Mouse (Mus musculus): ENCODE data around the gene Hist1h2aa.

Gene Hist1h2aa

GRCm38 (mm10) chr13:23934211-23934520 lies at the start of gene Hist1h2aa:
Gene Hist1h2aa (plus strand): TSS chr13:23934462.
- no peak for TF ChIP-seq GATA4 (IDR thresholded peaks at IDR 0.05; ENCODE audit: insufficient replicate concordance, low read length)

GRCm38 (mm10) chr13:23885540-23885939 lies 48.7 kb upstream of the Hist1h2aa start:
- TF ChIP-seq GATA4 (IDR thresholded peaks at IDR 0.05; ENCODE audit: insufficient replicate concordance, low read length): no peak

- TF ChIP-seq GATA4 (IDR thresholded peaks at IDR 0.05; ENCODE audit: insufficient replicate concordance, low read length): no peak
Observed at GRCm38 (mm10) chr13:23887026-23887725, 47.1 kb upstream of the Hist1h2aa start.

GRCm38 (mm10) chr13:23889011-23889605 lies 45.2 kb upstream of the Hist1h2aa start:
- no peak for TF ChIP-seq GATA4 (IDR thresholded peaks at IDR 0.05; ENCODE audit: insufficient replicate concordance, low read length)

- TF ChIP-seq GATA4 (IDR thresholded peaks at IDR 0.05; ENCODE audit: insufficient replicate concordance, low read length): no peak
Observed at GRCm38 (mm10) chr13:23892592-23893268, 41.5 kb upstream of the Hist1h2aa start.

- TF ChIP-seq GATA4 (IDR thresholded peaks at IDR 0.05; ENCODE audit: insufficient replicate concordance, low read length): no peak
Observed at GRCm38 (mm10) chr13:23893269-23893593, 41.0 kb upstream of the Hist1h2aa start.

GRCm38 (mm10) chr13:23898242-23898641 lies 36.0 kb upstream of the Hist1h2aa start:
- TF ChIP-seq GATA4 (IDR thresholded peaks at IDR 0.05; ENCODE audit: insufficient replicate concordance, low read length): no peak

GRCm38 (mm10) chr13:23906906-23907305 lies 27.4 kb upstream of the Hist1h2aa start:
- no peak for TF ChIP-seq GATA4 (IDR thresholded peaks at IDR 0.05; ENCODE audit: insufficient replicate concordance, low read length)

GRCm38 (mm10) chr13:23910121-23910520 lies 24.1 kb upstream of the Hist1h2aa start:
- TF ChIP-seq GATA4 (IDR thresholded peaks at IDR 0.05; ENCODE audit: insufficient replicate concordance, low read length): no peak

- TF ChIP-seq GATA4 (IDR thresholded peaks at IDR 0.05; ENCODE audit: insufficient replicate concordance, low read length): no peak
Observed at GRCm38 (mm10) chr13:23911335-23911734, 22.9 kb upstream of the Hist1h2aa start.

- TF ChIP-seq GATA4 (IDR thresholded peaks at IDR 0.05; ENCODE audit: insufficient replicate concordance, low read length): peak; percentile 83; the same call in 1 of the 2 replicates
Observed at GRCm38 (mm10) chr13:23913791-23914306, 20.4 kb upstream of the Hist1h2aa start.

- TF ChIP-seq GATA4 (IDR thresholded peaks at IDR 0.05; ENCODE audit: insufficient replicate concordance, low read length): peak; percentile 68; the same call in 1 of the 2 replicates
Observed at GRCm38 (mm10) chr13:23914376-23915167, 19.7 kb upstream of the Hist1h2aa start, which contains the start of gene Slc17a4. Gene Slc17a4 (minus strand): TSS chr13:23915009.

GRCm38 (mm10) chr13:23916132-23916531 lies 18.1 kb upstream of the Hist1h2aa start:
- no peak for TF ChIP-seq GATA4 (IDR thresholded peaks at IDR 0.05; ENCODE audit: insufficient replicate concordance, low read length)

- TF ChIP-seq GATA4 (IDR thresholded peaks at IDR 0.05; ENCODE audit: insufficient replicate concordance, low read length): no peak
Observed at GRCm38 (mm10) chr13:23917674-23918073, 16.6 kb upstream of the Hist1h2aa start.

- no peak for TF ChIP-seq GATA4 (IDR thresholded peaks at IDR 0.05; ENCODE audit: insufficient replicate concordance, low read length)
Observed at GRCm38 (mm10) chr13:23925792-23926191, 8.5 kb upstream of the Hist1h2aa start.

All from liver, adult (tissue).